Comparison of ENCODE assay signal across 31 mouse cellular contexts in the genomic region with DNA sequence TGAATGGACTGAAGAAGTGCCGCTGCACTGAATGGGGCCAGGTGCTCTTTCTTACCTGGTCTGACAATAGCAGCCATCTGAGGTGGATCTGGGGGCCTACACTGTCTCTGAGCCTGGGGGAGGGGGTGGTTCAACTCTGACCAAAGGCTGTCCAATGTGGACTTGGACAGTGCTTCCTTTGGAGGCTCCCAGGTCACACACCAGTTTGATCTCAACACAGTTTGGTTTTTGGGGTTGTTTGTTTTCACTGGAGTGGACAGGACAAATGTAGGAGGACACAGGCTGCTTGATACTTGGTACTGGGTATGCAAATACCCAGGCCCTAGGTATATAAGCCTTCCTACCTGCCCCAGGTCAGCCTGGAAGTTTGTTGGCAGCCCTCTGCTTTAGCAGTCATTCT. TPM values are rescaled to one million over a fixed set of nuclear protein-coding genes. Genes with fewer than 3 reads are reported as not detected.
DNase-seq lines count a peak whose midpoint lies in the region; ATAC-seq and TF ChIP-seq lines count a peak whose summit lies in the region.
"Had no signal": no experiment of that assay in that cellular context is flagged by ENCODE, and none has a peak within 500 bp of the region (broad histone marks: within the 10 kb centered on the region; RNA-seq: fewer than 3 reads in every experiment).

No protein-coding gene starts in this region.

- peaks cover 51% of the 10 kb centered on the region for H3K4me1 ChIP-seq in hindbrain, embryonic 10.5 days (replicated peaks)
- peaks cover 4% of the 10 kb centered on the region; the same call in 1 of the 2 replicates for H3K4me1 ChIP-seq in hindbrain, embryonic 16.5 days (ENCODE audit: control insufficient read depth, insufficient read depth, low read depth, low read length)
- H3K4me1 ChIP-seq in hindbrain, embryonic 13.5 days (replicated peaks): peaks cover 12% of the 10 kb centered on the region
- H3K4me1 ChIP-seq in midbrain, embryonic 11.5 days (ENCODE audit: control insufficient read depth, insufficient read depth, low read length): peaks cover 27% of the 10 kb centered on the region
- H3K4me1 ChIP-seq in midbrain, embryonic 16.5 days (ENCODE audit: control insufficient read depth, insufficient read depth, low read length): peaks cover 7% of the 10 kb centered on the region; the same call in 1 of the 2 replicates
- no peaks in the 10 kb centered on the region for H3K4me1 ChIP-seq in kidney, adult 2 months (ENCODE audit: control insufficient read depth, insufficient read depth, low read length)
- H3K4me1 ChIP-seq: limb, embryonic 12.5 days had no signal

- WGBS in hindbrain, embryonic 10.5 days: 4% methylated on average over 1 of the region's 1 CpGs
- WGBS in hindbrain, embryonic 16.5 days: 20% methylated on average over 1 of the region's 1 CpGs
- WGBS in hindbrain, embryonic 13.5 days: 8% methylated on average over 1 of the region's 1 CpGs
- 5% methylated on average over 1 of the region's 1 CpGs for WGBS in midbrain, embryonic 11.5 days
- WGBS in midbrain, embryonic 16.5 days: 16% methylated on average over 1 of the region's 1 CpGs
- 16% methylated on average over 1 of the region's 1 CpGs for WGBS in kidney, adult 2 months

- no peak for TF ChIP-seq CTCF in kidney, adult 2 months (conservative IDR thresholded peaks at IDR 0.05; ENCODE audit: insufficient read depth, insufficient read length, low read depth, low read length)

- H3K4me3 ChIP-seq in hindbrain, embryonic 10.5 days: peak overlapping the region; percentile 48
- H3K4me3 ChIP-seq in hindbrain, embryonic 16.5 days (ENCODE audit: low read length): no peak overlapping the region
- H3K4me3 ChIP-seq in hindbrain, embryonic 13.5 days: peak overlapping the region; percentile 5; the same call in 1 of the 2 replicates
- peak overlapping the region; percentile 21; the same call in 1 of the 2 replicates for H3K4me3 ChIP-seq in midbrain, embryonic 11.5 days (ENCODE audit: low read depth, low read length)
- no peak overlapping the region for H3K4me3 ChIP-seq in midbrain, embryonic 16.5 days (ENCODE audit: low read depth, low read length)
- no peak overlapping the region for H3K4me3 ChIP-seq in kidney, adult 2 months (ENCODE audit: insufficient read depth, low read depth, low read length)
- H3K4me3 ChIP-seq: erythroblast, embryonic 14.5 days; layer of hippocampus, adult 2 months; left cerebral cortex, adult 2 months; limb, embryonic 12.5 days; liver, embryonic 15.5 days; lung, embryonic 15.5 days had no signal

- no peak for ATAC-seq in hindbrain, embryonic 16.5 days
- no peak for ATAC-seq in hindbrain, embryonic 13.5 days (ENCODE audit: low FRiP score)
- ATAC-seq in midbrain, embryonic 11.5 days (ENCODE audit: low FRiP score): no peak
- ATAC-seq in midbrain, embryonic 16.5 days: no peak
- ATAC-seq: CD4-positive, CD25-positive, alpha-beta regulatory T cell, adult 4 months; forebrain, postnatal 0 days; intestine, embryonic 16.5 days had no signal

- no peak overlapping the region for H3K4me2 ChIP-seq in hindbrain, embryonic 16.5 days (ENCODE audit: low read length)
- H3K4me2 ChIP-seq in hindbrain, embryonic 13.5 days: peak overlapping the region; percentile 6
- peak overlapping the region; percentile 49 for H3K4me2 ChIP-seq in midbrain, embryonic 11.5 days
- H3K4me2 ChIP-seq in midbrain, embryonic 16.5 days (ENCODE audit: low read length): peak overlapping the region; percentile 14; the same call in 1 of the 2 replicates
- H3K4me2 ChIP-seq: limb, embryonic 12.5 days; liver, embryonic 15.5 days; lung, embryonic 15.5 days had no signal

- TF ChIP-seq POLR2A in kidney, adult 2 months (IDR thresholded peaks at IDR 0.05; ENCODE audit: low read depth, low read length): no peak

- no peak for DNase-seq in hindbrain, embryonic 10.5 days (ENCODE audit: low spot score)
- DNase-seq in midbrain, embryonic 11.5 days (ENCODE audit: low spot score, missing footprints): peak; percentile 92
- DNase-seq in frontal cortex, postnatal 14 days (ENCODE audit: low spot score in 2 of 2): no peak
- DNase-seq in kidney, adult 2 months: no peak
- DNase-seq: adrenal gland, postnatal 36 days; cerebellum, adult 8-10 months; forebrain, postnatal 0 days; gastrocnemius, postnatal 10 days; heart, postnatal 14 days; kidney, postnatal 36 days; right cerebral cortex, postnatal 14 days; thymus, postnatal 14 days had no signal

- peaks cover 98% of the 10 kb centered on the region for H3K27me3 ChIP-seq in hindbrain, embryonic 10.5 days (ENCODE audit: insufficient read depth, poor library complexity, severe bottlenecking)
- H3K27me3 ChIP-seq in hindbrain, embryonic 16.5 days (replicated peaks; ENCODE audit: control insufficient read depth, insufficient read depth, low read length): peaks cover 63% of the 10 kb centered on the region
- peaks cover 95% of the 10 kb centered on the region for H3K27me3 ChIP-seq in hindbrain, embryonic 13.5 days
- peaks cover 77% of the 10 kb centered on the region for H3K27me3 ChIP-seq in midbrain, embryonic 11.5 days (ENCODE audit: control insufficient read depth, insufficient read depth, low read length)
- H3K27me3 ChIP-seq in midbrain, embryonic 16.5 days (ENCODE audit: control insufficient read depth, insufficient read depth, low read depth, low read length): peaks cover 22% of the 10 kb centered on the region
- H3K27me3 ChIP-seq in kidney, adult 2 months (replicated peaks; ENCODE audit: control insufficient read depth, insufficient read depth, low read length): peaks cover 6% of the 10 kb centered on the region

- H3K9me3 ChIP-seq in hindbrain, embryonic 10.5 days: no peaks in the 10 kb centered on the region
- H3K9me3 ChIP-seq in hindbrain, embryonic 16.5 days (ENCODE audit: control insufficient read depth, low read length): no peaks in the 10 kb centered on the region
- H3K9me3 ChIP-seq in hindbrain, embryonic 13.5 days: no peaks in the 10 kb centered on the region
- H3K9me3 ChIP-seq in midbrain, embryonic 11.5 days (ENCODE audit: control insufficient read depth, low read length): no peaks in the 10 kb centered on the region
- H3K9me3 ChIP-seq in midbrain, embryonic 16.5 days (replicated peaks; ENCODE audit: control insufficient read depth, low read length, poor library complexity, severe bottlenecking): no peaks in the 10 kb centered on the region
- H3K9me3 ChIP-seq: limb, embryonic 12.5 days; liver, embryonic 15.5 days; lung, embryonic 15.5 days had no signal

- H3K9ac ChIP-seq in hindbrain, embryonic 16.5 days (ENCODE audit: low read depth, low read length): no peak overlapping the region
- no peak overlapping the region for H3K9ac ChIP-seq in hindbrain, embryonic 13.5 days
- peak overlapping the region; percentile 82 for H3K9ac ChIP-seq in midbrain, embryonic 11.5 days (ENCODE audit: low read length)
- peak overlapping the region; percentile 4; the same call in 1 of the 2 replicates for H3K9ac ChIP-seq in midbrain, embryonic 16.5 days (ENCODE audit: low read depth, low read length)
- H3K9ac ChIP-seq: forebrain, postnatal 0 days; limb, embryonic 12.5 days; liver, embryonic 15.5 days; lung, embryonic 15.5 days had no signal

- H3K27ac ChIP-seq in hindbrain, embryonic 10.5 days: peak overlapping the region; percentile 93
- no peak overlapping the region for H3K27ac ChIP-seq in hindbrain, embryonic 16.5 days (ENCODE audit: low read depth, low read length)
- peak overlapping the region; percentile 55; the same call in 1 of the 2 replicates for H3K27ac ChIP-seq in hindbrain, embryonic 13.5 days
- H3K27ac ChIP-seq in midbrain, embryonic 11.5 days (ENCODE audit: low read depth, low read length): peak overlapping the region; percentile 92
- H3K27ac ChIP-seq in midbrain, embryonic 16.5 days (ENCODE audit: low read length): peak overlapping the region; percentile 79; the same call in 1 of the 2 replicates
- H3K27ac ChIP-seq in kidney, adult 2 months (ENCODE audit: insufficient read depth, low read depth, low read length): no peak overlapping the region
- H3K27ac ChIP-seq: layer of hippocampus, adult 2 months; left cerebral cortex, adult 2 months; limb, embryonic 12.5 days; liver, embryonic 15.5 days; lung, embryonic 15.5 days had no signal

- H3K36me3 ChIP-seq in hindbrain, embryonic 10.5 days: peaks cover 22% of the 10 kb centered on the region
- H3K36me3 ChIP-seq in hindbrain, embryonic 16.5 days (ENCODE audit: control insufficient read depth, insufficient read depth, low read length): no peaks in the 10 kb centered on the region
- H3K36me3 ChIP-seq in hindbrain, embryonic 13.5 days: no peaks in the 10 kb centered on the region
- no peaks in the 10 kb centered on the region for H3K36me3 ChIP-seq in midbrain, embryonic 11.5 days (ENCODE audit: control insufficient read depth, insufficient read depth, low read length)
- H3K36me3 ChIP-seq in midbrain, embryonic 16.5 days (ENCODE audit: control insufficient read depth, insufficient read depth, low read length): no peaks in the 10 kb centered on the region
- no peaks in the 10 kb centered on the region for H3K36me3 ChIP-seq in kidney, adult 2 months (ENCODE audit: control insufficient read depth, insufficient read depth, low read length)
- H3K36me3 ChIP-seq: limb, embryonic 12.5 days; liver, embryonic 15.5 days; lung, embryonic 15.5 days had no signal

RNA-seq across cellular contexts. Expression of gene En2, which starts 8.2 kb away (rescaled TPM):
- polyA plus RNA-seq in hindbrain, embryonic 10.5 days (2016; fragmentation: Nextera tagmentation; extraction: Ambion mirVana): 0.50 and 0.88 TPM in 2 replicates
- 0.40 and 0.55 TPM in 2 replicates for polyA plus RNA-seq in hindbrain, embryonic 16.5 days (2015; fragmentation: Nextera tagmentation; extraction: Ambion mirVana)
- 0.58 and 0.71 TPM in 2 replicates for polyA plus RNA-seq in hindbrain, embryonic 13.5 days (2015; fragmentation: Nextera tagmentation; extraction: Ambion mirVana)
- 2.4 and 2.9 TPM in 2 replicates for polyA plus RNA-seq in midbrain, embryonic 11.5 days (2014; fragmentation: Nextera tagmentation; extraction: Ambion mirVana)
- 0.55 and 0.72 TPM in 2 replicates for polyA plus RNA-seq in midbrain, embryonic 16.5 days (2015; fragmentation: Nextera tagmentation; extraction: Ambion mirVana)
- polyA plus RNA-seq in kidney, adult 2 months (2012; rRNA removed): 0.09 and 0.15 TPM in 2 replicates
- polyA plus RNA-seq: CD4-positive, CD25-positive, alpha-beta regulatory T cell, adult 4 months; embryonic facial prominence, embryonic 14.5 days; erythroblast, embryonic 14.5 days; forebrain, embryonic 11.5 days; forebrain, postnatal 0 days; gonadal fat pad, adult 2 months; heart, embryonic 14.5 days; intestine, embryonic 16.5 days; limb, embryonic 12.5 days; liver, embryonic 15.5 days; lung, embryonic 15.5 days; neural tube, embryonic 14.5 days; small intestine, adult 2 months; stomach, embryonic 16.5 days; urinary bladder, adult 2 months had no signal

Comparison
In these comparisons a context has a peak if more than half of its experiments do, and no peak if none do; other contexts are left out.
1. H3K27ac ChIP-seq: peak in hindbrain, embryonic 10.5 days (single experiment), hindbrain, embryonic 13.5 days (single experiment), midbrain, embryonic 11.5 days (single experiment) and midbrain, embryonic 16.5 days (single experiment); none in hindbrain, embryonic 16.5 days (single experiment) and kidney, adult 2 months (single experiment).
2. H3K4me3 ChIP-seq: peak in hindbrain, embryonic 10.5 days (single experiment), hindbrain, embryonic 13.5 days (single experiment) and midbrain, embryonic 11.5 days (single experiment); none in hindbrain, embryonic 16.5 days (single experiment), midbrain, embryonic 16.5 days (single experiment) and kidney, adult 2 months (single experiment).
3. H3K9ac ChIP-seq: peak in midbrain, embryonic 11.5 days (single experiment) and midbrain, embryonic 16.5 days (single experiment); none in hindbrain, embryonic 16.5 days (single experiment) and hindbrain, embryonic 13.5 days (single experiment).